ENCODE assay signal across 13 mouse cellular contexts in genomic region chr3:136708230-136708629, GRCm38 (mm10). TPM values are rescaled to one million over a fixed set of nuclear protein-coding genes. Genes with fewer than 3 reads are reported as not detected.
DNase-seq lines count a peak whose midpoint lies in the region; ATAC-seq and TF ChIP-seq lines count a peak whose summit lies in the region.
"Had no signal": no experiment of that assay in that cellular context is flagged by ENCODE, and none has a peak within 500 bp of the region (broad histone marks: within the 10 kb centered on the region; RNA-seq: fewer than 3 reads in every experiment).

No protein-coding gene starts in this region.

- H3K27ac ChIP-seq in intestine, embryonic 15.5 days: no peak overlapping the region
- no peak overlapping the region for H3K27ac ChIP-seq in intestine, postnatal 0 days (ENCODE audit: low read depth, low read length)
- H3K27ac ChIP-seq in limb, embryonic 12.5 days: peak overlapping the region; percentile 62
- H3K27ac ChIP-seq: heart, embryonic 15.5 days; neural tube, embryonic 15.5 days had no signal

- H3K36me3 ChIP-seq in intestine, embryonic 15.5 days: no peaks in the 10 kb centered on the region
- no peaks in the 10 kb centered on the region for H3K36me3 ChIP-seq in intestine, postnatal 0 days (ENCODE audit: control insufficient read depth, insufficient read depth)
- H3K36me3 ChIP-seq in limb, embryonic 12.5 days: peaks cover 5% of the 10 kb centered on the region; the same call in 1 of the 2 replicates
- H3K36me3 ChIP-seq: heart, embryonic 15.5 days; neural tube, embryonic 15.5 days had no signal

- peak; percentile 67; the same call in 1 of the 2 replicates for ATAC-seq in intestine, embryonic 15.5 days
- no peak for ATAC-seq in intestine, postnatal 0 days
- ATAC-seq in limb, embryonic 12.5 days (ENCODE audit: insufficient number of reproducible peaks, insufficient read depth, low FRiP score, low TSS enrichment, low read depth): no peak
- ATAC-seq: midbrain, embryonic 16.5 days had no signal

- no peak overlapping the region for H3K9ac ChIP-seq in intestine, embryonic 15.5 days
- H3K9ac ChIP-seq in intestine, postnatal 0 days (ENCODE audit: low read depth, low read length): no peak overlapping the region
- no peak overlapping the region for H3K9ac ChIP-seq in limb, embryonic 12.5 days (replicated peaks)
- H3K9ac ChIP-seq: heart, embryonic 15.5 days; neural tube, embryonic 15.5 days had no signal

- TF ChIP-seq CTCF in intestine, postnatal 0 days (IDR thresholded peaks at IDR 0.05; ENCODE audit: low read depth): no peak

- H3K4me1 ChIP-seq in intestine, embryonic 15.5 days (replicated peaks): 0 out of 2 replicates have a peak, but pooled peaks cover 3% of the 10 kb centered on the region
- no peaks in the 10 kb centered on the region for H3K4me1 ChIP-seq in intestine, postnatal 0 days (replicated peaks; ENCODE audit: control insufficient read depth, insufficient read depth, low read length)
- peaks cover 56% of the 10 kb centered on the region for H3K4me1 ChIP-seq in limb, embryonic 12.5 days (replicated peaks)

- 38% methylated on average over 1 of the region's 1 CpGs for WGBS in intestine, embryonic 15.5 days
- WGBS in intestine, postnatal 0 days: 25% methylated on average over 1 of the region's 1 CpGs
- WGBS in limb, embryonic 12.5 days: 14% methylated on average over 1 of the region's 1 CpGs

- DNase-seq in A20 (ENCODE audit: low read depth, low spot score): peak; percentile 59
- peak; percentile 12 for DNase-seq in MN1 (ENCODE audit: low spot score)
- no peak for DNase-seq in layer of hippocampus, adult 8-10 months (ENCODE audit: low spot score in 2 of 2)
- DNase-seq in frontal cortex, postnatal 25 days (ENCODE audit: low spot score in 2 of 2): no peak
- DNase-seq in left cerebral cortex, adult 9 months (ENCODE audit: low spot score in 2 of 2): no peak
- DNase-seq: lung, postnatal 10 days; right cerebral cortex, postnatal 14 days had no signal

- no peak overlapping the region for H3K4me2 ChIP-seq in intestine, embryonic 15.5 days (replicated peaks)
- H3K4me2 ChIP-seq in intestine, postnatal 0 days (replicated peaks; ENCODE audit: low read depth): no peak overlapping the region
- H3K4me2 ChIP-seq in limb, embryonic 12.5 days: 0 out of 2 replicates have a peak overlapping the region, but pooled peaks have one; percentile 4
- H3K4me2 ChIP-seq: heart, embryonic 15.5 days; neural tube, embryonic 15.5 days had no signal

- no peaks in the 10 kb centered on the region for H3K27me3 ChIP-seq in intestine, embryonic 15.5 days (replicated peaks)
- H3K27me3 ChIP-seq in intestine, postnatal 0 days (replicated peaks; ENCODE audit: control insufficient read depth, insufficient read depth, low read length): no peaks in the 10 kb centered on the region
- H3K27me3 ChIP-seq in limb, embryonic 12.5 days: no peaks in the 10 kb centered on the region
- H3K27me3 ChIP-seq: heart, embryonic 15.5 days; neural tube, embryonic 15.5 days had no signal

- no peaks in the 10 kb centered on the region for H3K9me3 ChIP-seq in intestine, embryonic 15.5 days
- no peaks in the 10 kb centered on the region for H3K9me3 ChIP-seq in intestine, postnatal 0 days (ENCODE audit: control insufficient read depth)
- H3K9me3 ChIP-seq in limb, embryonic 12.5 days: no peaks in the 10 kb centered on the region
- H3K9me3 ChIP-seq: heart, embryonic 15.5 days; neural tube, embryonic 15.5 days had no signal

- no peak overlapping the region for H3K4me3 ChIP-seq in intestine, embryonic 15.5 days (replicated peaks)
- no peak overlapping the region for H3K4me3 ChIP-seq in intestine, postnatal 0 days (ENCODE audit: low read depth, low read length)
- H3K4me3 ChIP-seq in limb, embryonic 12.5 days (replicated peaks): no peak overlapping the region
- H3K4me3 ChIP-seq: heart, embryonic 15.5 days; neural tube, embryonic 15.5 days had no signal

RNA-seq across cellular contexts. Expression of gene Ppp3ca, which starts 38.3 kb away (rescaled TPM):
- polyA plus RNA-seq in intestine, embryonic 15.5 days (2015; fragmentation: Nextera tagmentation; extraction: Ambion mirVana): 43.8 and 47.5 TPM in 2 replicates
- 37.3 and 40.8 TPM in 2 replicates for polyA plus RNA-seq in intestine, postnatal 0 days (2015; fragmentation: Nextera tagmentation; extraction: Ambion mirVana)
- polyA plus RNA-seq in limb, embryonic 12.5 days (2016; fragmentation: Nextera tagmentation; extraction: Ambion mirVana): 110 and 119 TPM in 2 replicates
- 1,000 to 10,000 TPM; 1,034 to 1,177 (median 1,140) TPM for total RNA-seq in layer of hippocampus, adult 8-10 months (2022)

Comparison
In these comparisons a context has a peak if more than half of its experiments do, and no peak if none do; other contexts are left out.
1. DNase-seq: peak in A20 (single experiment) and MN1 (single experiment); none in layer of hippocampus, adult 8-10 months (0 of 2), frontal cortex, postnatal 25 days (0 of 2) and left cerebral cortex, adult 9 months (0 of 2).